Mouse (Mus musculus): ENCODE results near the gene Narfl. TPM values are rescaled to one million over a fixed set of nuclear protein-coding genes. Genes with fewer than 3 reads are reported as not detected.
"Not testable (repeated sequence)": the region's sequence is repeated elsewhere in the genome, so short reads cannot be mapped to it uniquely, and the experiment has no call there.

Narfl gene
- polyA plus RNA-seq, 2 experiments = 10.2 to 12.9 TPM

DNA sequence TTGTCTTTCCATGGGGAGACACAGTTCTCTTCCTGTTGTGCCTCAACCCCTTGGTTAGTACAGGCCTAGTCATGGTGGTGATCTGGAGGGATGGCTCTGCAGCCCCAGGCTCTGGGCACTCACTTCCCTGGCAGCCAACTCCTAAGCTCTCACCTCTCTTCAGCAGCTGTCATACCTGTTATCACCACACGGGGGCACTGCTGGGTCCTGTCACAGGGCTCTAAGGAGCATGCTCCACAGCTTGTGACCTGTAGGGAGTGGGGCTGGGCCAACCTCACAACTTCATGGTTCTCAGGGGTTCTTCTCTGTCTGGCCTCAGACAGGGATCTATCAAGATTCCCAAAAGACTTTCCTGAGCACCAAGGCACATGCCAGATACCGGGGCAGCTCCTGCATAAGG, 41.5 kb upstream of the Narfl start:
- H3K4me1 ChIP-seq (replicated peaks; ENCODE audit: control insufficient read depth in 2 of 2, insufficient read depth in 2 of 2, low read length in 1 of 2) = no peaks in the 10 kb centered on the region; a peak in 1 of 4 replicates
- no peak overlapping the region for H3K9ac ChIP-seq (replicated peaks)
- peak; percentile 29 to 67 (median 35) for DNase-seq (ENCODE audit: low read depth in 3 of 3, low spot score in 3 of 3)
- ATAC-seq (ENCODE audit: insufficient read depth) = no peak
- no peak overlapping the region for H3K27ac ChIP-seq
- H3K36me3 ChIP-seq (replicated peaks; ENCODE audit: control insufficient read depth, insufficient read depth, low read depth) = no peaks in the 10 kb centered on the region
- no peaks in the 10 kb centered on the region for H3K27me3 ChIP-seq (ENCODE audit: control insufficient read depth, insufficient read depth, low read length)
- no peak for TF ChIP-seq EP300 (IDR thresholded peaks at IDR 0.05; ENCODE audit: low read depth)
- peak; percentile 97 for TF ChIP-seq CTCF (IDR thresholded peaks at IDR 0.05; ENCODE audit: low read depth)
- no peak overlapping the region for H3K4me2 ChIP-seq (ENCODE audit: low read depth)
- 22% methylated on average over 2 of the region's 2 CpGs for WGBS (ENCODE audit: insufficient replicate concordance)
- H3K4me3 ChIP-seq (ENCODE audit: insufficient read depth in 1 of 2, low read depth in 2 of 2, low read length in 2 of 2) = no peak overlapping the region
- H3K9me3 ChIP-seq (ENCODE audit: control insufficient read depth, low read length) = no peaks in the 10 kb centered on the region

DNA sequence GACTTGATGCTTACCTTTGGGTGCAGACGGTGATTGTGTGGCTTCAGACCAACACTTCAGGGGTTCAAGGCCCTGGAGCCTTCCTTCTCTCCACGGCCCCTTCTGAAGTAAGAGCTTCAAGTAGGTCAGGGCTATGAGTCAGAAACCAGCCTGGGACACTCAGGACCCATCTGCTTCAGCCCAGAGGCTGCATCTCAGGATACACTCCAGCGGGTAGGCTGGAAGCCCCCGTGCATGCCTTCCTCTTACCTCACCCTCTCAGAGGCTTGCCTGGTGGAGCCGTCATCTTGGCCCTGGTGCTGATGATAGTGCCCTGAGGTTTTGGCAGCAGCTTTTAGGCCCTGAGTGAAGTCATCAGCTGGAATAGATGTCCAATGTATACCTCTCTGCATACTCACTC, 38.3 kb upstream of the Narfl start:
- Histone ChIP-seq H3K27me3 (ENCODE audit: control insufficient read depth, insufficient read depth, low read length) (no peaks in the 10 kb centered on the region), H3K9me3 (ENCODE audit: control insufficient read depth, low read length) (no peaks in the 10 kb centered on the region), H3K4me2 (ENCODE audit: low read depth) (no peak overlapping the region), H3K4me1 (replicated peaks; ENCODE audit: control insufficient read depth in 2 of 2, insufficient read depth in 2 of 2, low read length in 1 of 2) (no peaks in the 10 kb centered on the region), H3K27ac (no peak overlapping the region), H3K4me3 (ENCODE audit: insufficient read depth in 1 of 2, low read depth in 2 of 2, low read length in 2 of 2) (no peak overlapping the region), H3K9ac (replicated peaks) (no peak overlapping the region), H3K36me3 (replicated peaks; ENCODE audit: control insufficient read depth, insufficient read depth, low read depth) (no peaks in the 10 kb centered on the region)
- DNase-seq (ENCODE audit: low read depth in 3 of 3, low spot score in 3 of 3) = no peak
- no peak for ATAC-seq (ENCODE audit: insufficient read depth)
- TF ChIP-seq EP300 (IDR thresholded peaks at IDR 0.05; ENCODE audit: low read depth) = no peak
- TF ChIP-seq CTCF (IDR thresholded peaks at IDR 0.05; ENCODE audit: low read depth) = no peak
- WGBS (ENCODE audit: insufficient replicate concordance) = 67% methylated on average over 5 of the region's 5 CpGs

DNA sequence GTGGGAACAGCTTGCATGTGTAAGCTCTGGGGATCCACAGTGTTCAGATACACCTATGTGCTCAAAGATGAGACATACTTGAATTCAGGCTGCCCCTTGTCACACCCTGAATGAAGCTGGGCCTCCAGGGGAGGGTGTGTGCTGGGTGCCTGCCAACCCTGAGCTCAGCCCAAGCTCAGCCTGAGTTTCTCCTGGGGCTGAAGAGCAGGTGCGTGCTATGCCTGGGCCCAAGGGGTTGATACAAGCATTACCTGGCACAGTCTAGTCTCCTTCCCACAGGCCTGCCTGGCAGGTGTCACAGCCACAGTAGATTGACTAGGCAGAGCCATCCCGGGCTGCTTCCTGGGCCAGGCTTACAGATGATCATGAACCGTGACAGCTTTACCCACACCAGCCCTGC, 37.8 kb upstream of the Narfl start, which contains the start of gene Mslnl:
TSS of gene Mslnl (plus strand) at position 298 of the 400 bp plus-strand sequence.
- H3K9me3 ChIP-seq (ENCODE audit: control insufficient read depth, low read length) = no peaks in the 10 kb centered on the region
- no peak for DNase-seq (ENCODE audit: low read depth in 3 of 3, low spot score in 3 of 3)
- no peaks in the 10 kb centered on the region for H3K36me3 ChIP-seq (replicated peaks; ENCODE audit: control insufficient read depth, insufficient read depth, low read depth)
- no peak within 1 kb of the TSS for H3K9ac ChIP-seq (replicated peaks)
- no peak within 1 kb of the TSS for H3K4me3 ChIP-seq (ENCODE audit: insufficient read depth in 1 of 2, low read depth in 2 of 2, low read length in 2 of 2)
- ATAC-seq (ENCODE audit: insufficient read depth) = no peak
- no peaks in the 10 kb centered on the region for H3K4me1 ChIP-seq (replicated peaks; ENCODE audit: control insufficient read depth in 2 of 2, insufficient read depth in 2 of 2, low read length in 1 of 2)
- 58% methylated on average over 3 of the region's 3 CpGs for WGBS (ENCODE audit: insufficient replicate concordance)
- no peak for TF ChIP-seq CTCF (IDR thresholded peaks at IDR 0.05; ENCODE audit: low read depth)
- TF ChIP-seq EP300 (IDR thresholded peaks at IDR 0.05; ENCODE audit: low read depth) = no peak
- no peak within 1 kb of the TSS for H3K27ac ChIP-seq
- no peaks in the 10 kb centered on the region for H3K27me3 ChIP-seq (ENCODE audit: control insufficient read depth, insufficient read depth, low read length)
- no peak within 1 kb of the TSS for H3K4me2 ChIP-seq (ENCODE audit: low read depth)

DNA sequence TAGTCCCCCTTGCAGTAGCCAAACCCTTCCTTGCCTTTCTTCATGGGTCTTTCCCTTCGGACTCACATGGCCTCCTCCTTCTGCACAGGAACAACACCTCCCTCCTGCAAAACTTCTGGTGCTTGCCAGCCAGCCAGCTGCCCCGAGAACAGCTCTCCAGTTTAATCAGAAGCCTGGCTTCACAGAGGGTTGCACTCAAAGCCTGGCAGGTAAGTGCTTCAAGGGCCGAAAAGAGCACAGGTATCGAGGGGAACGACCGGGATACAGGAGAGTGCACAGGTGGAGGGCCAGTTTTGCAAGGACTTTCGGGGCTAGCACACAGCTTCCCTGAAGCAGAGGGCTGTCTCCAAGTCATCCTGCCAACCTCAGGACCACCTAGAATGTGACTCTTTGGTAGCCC, 34.7 kb upstream of the Narfl start:
- H3K9ac ChIP-seq (replicated peaks) = no peak overlapping the region
- H3K27me3 ChIP-seq (ENCODE audit: control insufficient read depth, insufficient read depth, low read length) = no peaks in the 10 kb centered on the region
- H3K4me2 ChIP-seq (ENCODE audit: low read depth) = no peak overlapping the region
- 58% methylated on average over 7 of the region's 7 CpGs for WGBS (ENCODE audit: insufficient replicate concordance)
- no peak for DNase-seq (ENCODE audit: low read depth in 3 of 3, low spot score in 3 of 3)
- no peak overlapping the region for H3K27ac ChIP-seq
- ATAC-seq (ENCODE audit: insufficient read depth) = no peak
- no peaks in the 10 kb centered on the region for H3K4me1 ChIP-seq (replicated peaks; ENCODE audit: control insufficient read depth in 2 of 2, insufficient read depth in 2 of 2, low read length in 1 of 2)
- TF ChIP-seq EP300 (IDR thresholded peaks at IDR 0.05; ENCODE audit: low read depth) = no peak
- no peak for TF ChIP-seq CTCF (IDR thresholded peaks at IDR 0.05; ENCODE audit: low read depth)
- H3K4me3 ChIP-seq (ENCODE audit: insufficient read depth in 1 of 2, low read depth in 2 of 2, low read length in 2 of 2) = no peak overlapping the region
- no peaks in the 10 kb centered on the region for H3K9me3 ChIP-seq (ENCODE audit: control insufficient read depth, low read length)
- H3K36me3 ChIP-seq (replicated peaks; ENCODE audit: control insufficient read depth, insufficient read depth, low read depth) = no peaks in the 10 kb centered on the region

DNA sequence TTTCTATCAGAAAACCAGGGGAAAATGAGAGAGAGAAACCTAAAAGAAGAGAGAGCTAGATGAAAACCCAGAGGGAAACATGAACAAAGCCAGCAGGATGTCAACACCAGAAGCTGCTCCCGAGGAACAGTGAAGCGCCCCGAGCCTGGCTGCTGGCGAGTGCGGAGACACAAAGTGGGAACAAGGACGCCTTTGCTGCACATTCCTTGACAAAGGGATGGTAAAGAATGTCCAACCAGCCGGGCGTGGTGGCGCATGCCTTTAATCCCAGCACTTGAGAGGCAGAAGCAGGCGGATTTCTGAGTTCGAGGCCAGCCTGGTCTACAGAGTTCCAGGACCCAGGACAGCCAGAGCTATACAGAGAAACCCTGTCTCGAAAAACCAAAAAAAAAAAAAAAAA, 32.1 kb upstream of the Narfl start:
- not testable (repeated sequence) for H3K4me3 ChIP-seq (ENCODE audit: insufficient read depth in 1 of 2, low read depth in 2 of 2, low read length in 2 of 2); H3K27ac ChIP-seq; DNase-seq (ENCODE audit: low read depth in 3 of 3, low spot score in 3 of 3); H3K27me3 ChIP-seq (ENCODE audit: control insufficient read depth, insufficient read depth, low read length); H3K9ac ChIP-seq (replicated peaks); H3K9me3 ChIP-seq (ENCODE audit: control insufficient read depth, low read length); H3K4me2 ChIP-seq (ENCODE audit: low read depth); ATAC-seq (ENCODE audit: insufficient read depth); H3K4me1 ChIP-seq (replicated peaks; ENCODE audit: control insufficient read depth in 2 of 2, insufficient read depth in 2 of 2, low read length in 1 of 2); H3K36me3 ChIP-seq (replicated peaks; ENCODE audit: control insufficient read depth, insufficient read depth, low read depth)
- 57% methylated on average over 12 of the region's 12 CpGs for WGBS (ENCODE audit: insufficient replicate concordance)
